Comparison of ENCODE assay signal across 11 mouse cellular contexts in genomic region chr8:61247270-61248025, GRCm38 (mm10). TPM values are rescaled to one million over a fixed set of nuclear protein-coding genes. Genes with fewer than 3 reads are reported as not detected.
DNase-seq lines count a peak whose midpoint lies in the region; ATAC-seq lines count a peak whose summit lies in the region.
"Had no signal": no experiment of that assay in that cellular context is flagged by ENCODE, and none has a peak within 500 bp of the region (broad histone marks: within the 10 kb centered on the region; RNA-seq: fewer than 3 reads in every experiment).

No protein-coding gene starts in this region.

- H3K27me3 ChIP-seq in forebrain, embryonic 13.5 days, result no peaks in the 10 kb centered on the region
- H3K27me3 ChIP-seq in hindbrain, embryonic 13.5 days, result no peaks in the 10 kb centered on the region
- H3K27me3 ChIP-seq: CH12.LX had no signal

- H3K4me2 ChIP-seq in forebrain, embryonic 13.5 days, result peak overlapping the region; percentile 23; the same call in 1 of the 2 replicates
- H3K4me2 ChIP-seq in hindbrain, embryonic 13.5 days, result no peak overlapping the region

- peaks cover 16% of the 10 kb centered on the region for H3K9me3 ChIP-seq in forebrain, embryonic 13.5 days (replicated peaks)
- peaks cover 6% of the 10 kb centered on the region; the same call in 1 of the 2 replicates for H3K9me3 ChIP-seq in hindbrain, embryonic 13.5 days

- peaks cover 27% of the 10 kb centered on the region for H3K4me1 ChIP-seq in forebrain, embryonic 13.5 days
- H3K4me1 ChIP-seq in hindbrain, embryonic 13.5 days (replicated peaks), result peaks cover 10% of the 10 kb centered on the region

- no peak overlapping the region for H3K9ac ChIP-seq in forebrain, embryonic 13.5 days
- no peak overlapping the region for H3K9ac ChIP-seq in hindbrain, embryonic 13.5 days

- H3K36me3 ChIP-seq in forebrain, embryonic 13.5 days (ENCODE audit: poor library complexity, severe bottlenecking), result peaks cover 23% of the 10 kb centered on the region
- H3K36me3 ChIP-seq in hindbrain, embryonic 13.5 days, result peaks cover 5% of the 10 kb centered on the region; the same call in 1 of the 2 replicates

- peak; percentile 67 for ATAC-seq in forebrain, embryonic 13.5 days
- peak; percentile 30; the same call in 1 of the 2 replicates for ATAC-seq in hindbrain, embryonic 13.5 days (ENCODE audit: low FRiP score)
- no peak for ATAC-seq in frontal cortex, adult (ENCODE audit: low TSS enrichment)

- peak; percentile 40 for DNase-seq in kidney, postnatal 10 days
- DNase-seq in kidney, postnatal 36 days, result no peak
- DNase-seq in retina, postnatal 1 day, result peak; percentile 79
- DNase-seq in frontal cortex, postnatal 25 days (ENCODE audit: low spot score in 2 of 2), result no peak
- no peak for DNase-seq in cerebellum, postnatal 25 days
- DNase-seq: cerebellum, postnatal 14 days had no signal

- H3K4me3 ChIP-seq in forebrain, embryonic 13.5 days, result no peak overlapping the region
- H3K4me3 ChIP-seq in hindbrain, embryonic 13.5 days, result no peak overlapping the region
- H3K4me3 ChIP-seq: myocyte had no signal

- H3K27ac ChIP-seq in forebrain, embryonic 13.5 days, result peak overlapping the region; percentile 57
- peak overlapping the region; percentile 58; the same call in 1 of the 2 replicates for H3K27ac ChIP-seq in hindbrain, embryonic 13.5 days

- WGBS in forebrain, embryonic 13.5 days, result 28% methylated on average over 13 of the region's 13 CpGs
- WGBS in hindbrain, embryonic 13.5 days, result 51% methylated on average over 13 of the region's 13 CpGs

RNA-seq across cellular contexts. Expression of gene Sh3rf1, which starts 23.8 kb away (rescaled TPM):
- 31.4 and 34.5 TPM in 2 replicates for polyA plus RNA-seq in forebrain, embryonic 13.5 days (2015; fragmentation: Nextera tagmentation; extraction: Ambion mirVana)
- polyA plus RNA-seq in hindbrain, embryonic 13.5 days (2015; fragmentation: Nextera tagmentation; extraction: Ambion mirVana), result 30.0 and 30.5 TPM in 2 replicates

Comparison
In these comparisons a context has a peak if more than half of its experiments do, and no peak if none do; other contexts are left out.
1. DNase-seq: peak in kidney, postnatal 10 days (single experiment) and retina, postnatal 1 day (single experiment); none in kidney, postnatal 36 days (0 of 2), frontal cortex, postnatal 25 days (0 of 2) and cerebellum, postnatal 25 days (0 of 2).